Mouse (Mus musculus) bone marrow macrophage, adult 2 months (primary cell): ENCODE results near the gene Ak5. TPM values are rescaled to one million over a fixed set of nuclear protein-coding genes. Genes with fewer than 3 reads are reported as not detected.

Experiments used
- H3K27ac ChIP-seq: 2 replicates; pipeline ENCODE4 v1.5.1; 2012; ENCODE audit warnings: low read depth, low read length; ENCODE audit not compliant: insufficient read depth
- H3K4me1 ChIP-seq: 2 replicates; pipeline ENCODE4 v1.6.1; 2012; ENCODE audit warnings: low read length; ENCODE audit not compliant: control insufficient read depth, insufficient read depth
- H3K4me3 ChIP-seq: 2 replicates; pipeline ENCODE4 v1.5.1; 2012; ENCODE audit warnings: mild to moderate bottlenecking, low read length, moderate library complexity; ENCODE audit not compliant: insufficient read depth
- CTCF ChIP-seq: IDR thresholded peaks from 2 replicates; pipeline ENCODE4 v1.5.1; 2012; ENCODE audit warnings: low read depth, mild to moderate bottlenecking, low read length, moderate library complexity
- POLR2A ChIP-seq: IDR thresholded peaks from 2 replicates; pipeline ENCODE4 v1.6.1; 2012; ENCODE audit warnings: mild to moderate bottlenecking, low read depth, low read length, borderline replicate concordance
- polyA plus RNA-seq: library from polyadenylated mRNA; stranded (reverse); fragments of >200 nt; gene quantifications from 2 replicates; pipeline ENCODE4 v1.2.4, GENCODE M21; 2012; ENCODE audit not compliant: missing spikeins, insufficient read depth, insufficient read length

The Ak5 gene
- polyA plus RNA-seq, 1 experiment = not detected

DNA sequence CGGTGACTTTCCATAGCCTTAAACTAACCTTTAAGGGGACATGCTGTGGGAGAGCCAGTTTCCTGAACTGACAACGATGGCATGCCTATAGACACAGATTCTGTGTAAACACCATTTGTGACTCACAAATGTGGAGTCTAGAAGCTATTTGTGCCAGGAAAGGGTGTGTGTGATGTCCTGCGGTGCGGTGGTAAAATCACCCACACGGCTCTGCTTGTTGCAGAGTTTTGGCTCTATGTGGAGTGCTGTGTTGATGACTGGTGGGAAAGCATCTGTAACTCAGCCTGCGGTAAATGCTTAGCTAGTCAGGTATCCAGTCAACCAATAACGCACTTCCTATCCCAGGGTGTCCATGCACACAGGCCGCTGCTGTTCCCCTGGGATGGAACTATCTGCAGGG lies 160.3 kb downstream of the Ak5 start:
- peaks cover 5% of the 10 kb centered on the region for H3K4me1 ChIP-seq
- H3K27ac ChIP-seq = no peak overlapping the region
- no peak overlapping the region for H3K4me3 ChIP-seq
- TF ChIP-seq CTCF = no peak

GRCm38 (mm10) chr3:152498968-152499696 lies 169.0 kb downstream of the Ak5 start:
- no peak overlapping the region for H3K4me3 ChIP-seq
- no peak overlapping the region for H3K27ac ChIP-seq
- no peaks in the 10 kb centered on the region for H3K4me1 ChIP-seq
- TF ChIP-seq POLR2A (no peak), CTCF (no peak)

- no peak for TF ChIP-seq POLR2A
- TF ChIP-seq CTCF = no peak
- Histone ChIP-seq H3K27ac (no peak overlapping the region), H3K4me3 (no peak overlapping the region), H3K4me1 (no peaks in the 10 kb centered on the region)
These were observed 170.3 kb downstream of the Ak5 start for GRCm38 (mm10) chr3:152497842-152498241.

DNA sequence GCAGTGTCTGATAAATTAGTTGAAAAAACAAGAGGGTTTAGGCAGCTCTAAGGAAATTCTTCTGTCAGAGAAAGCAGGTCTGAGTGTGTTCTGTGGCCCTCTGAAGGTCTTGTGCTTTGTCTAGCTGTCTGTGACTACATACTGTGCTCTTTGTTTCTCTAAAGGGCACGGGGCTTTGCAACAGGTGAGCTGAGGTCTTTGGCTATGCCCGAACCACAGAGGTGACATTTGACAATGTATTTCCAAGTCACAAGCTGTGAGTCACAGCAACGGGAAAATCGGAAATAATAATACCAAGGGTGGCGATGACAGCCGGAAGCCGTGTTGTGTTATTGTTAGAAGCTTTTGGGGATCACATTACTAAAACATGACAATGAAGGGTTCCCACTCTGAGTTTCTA lies 171.1 kb downstream of the Ak5 start:
- Histone ChIP-seq H3K4me3 (no peak overlapping the region), H3K4me1 (no peaks in the 10 kb centered on the region), H3K27ac (no peak overlapping the region)
- no peak for TF ChIP-seq POLR2A
- TF ChIP-seq CTCF = no peak

GRCm38 (mm10) chr3:152495415-152495898 lies 172.7 kb downstream of the Ak5 start:
- no peak overlapping the region for H3K27ac ChIP-seq
- no peaks in the 10 kb centered on the region for H3K4me1 ChIP-seq
- H3K4me3 ChIP-seq = no peak overlapping the region
- TF ChIP-seq POLR2A = no peak
- no peak for TF ChIP-seq CTCF

GRCm38 (mm10) chr3:152494667-152495360 lies 173.3 kb downstream of the Ak5 start:
- no peak overlapping the region for H3K27ac ChIP-seq
- H3K4me1 ChIP-seq = no peaks in the 10 kb centered on the region
- TF ChIP-seq CTCF (no peak), POLR2A (no peak)
- H3K4me3 ChIP-seq = no peak overlapping the region

GRCm38 (mm10) chr3:152493813-152494212 lies 174.3 kb downstream of the Ak5 start:
- no peak overlapping the region for H3K27ac ChIP-seq
- H3K4me1 ChIP-seq = no peaks in the 10 kb centered on the region
- H3K4me3 ChIP-seq = no peak overlapping the region
- TF ChIP-seq CTCF (no peak), POLR2A (no peak)

DNA sequence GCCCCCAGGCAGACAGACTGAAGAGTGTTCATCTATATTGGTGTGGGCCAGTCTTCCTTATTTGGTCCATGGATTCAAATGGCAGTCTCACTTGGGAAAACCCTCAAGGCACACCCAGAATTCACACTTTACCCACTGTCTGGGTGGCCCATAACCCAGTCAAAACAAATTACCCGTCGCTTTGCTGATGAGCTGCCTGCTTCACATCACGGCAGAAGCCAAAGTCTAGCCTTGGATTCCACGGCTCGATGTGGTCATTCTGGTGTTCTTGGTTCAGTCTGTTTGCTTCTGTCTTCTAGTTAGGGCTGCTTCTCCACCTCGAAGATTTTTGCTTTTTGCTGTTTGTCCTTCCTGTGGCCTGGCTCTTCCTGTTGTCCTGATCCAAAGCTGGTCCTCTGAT lies 175.9 kb downstream of the Ak5 start:
- H3K4me3 ChIP-seq = no peak overlapping the region
- TF ChIP-seq CTCF = no peak
- no peak for TF ChIP-seq POLR2A
- no peaks in the 10 kb centered on the region for H3K4me1 ChIP-seq
- H3K27ac ChIP-seq = no peak overlapping the region

- Histone ChIP-seq H3K4me3 (no peak overlapping the region), H3K4me1 (no peaks in the 10 kb centered on the region), H3K27ac (no peak overlapping the region)
- TF ChIP-seq POLR2A (no peak), CTCF (no peak)
These were observed 177.7 kb downstream of the Ak5 start for GRCm38 (mm10) chr3:152490423-152490822.

DNA sequence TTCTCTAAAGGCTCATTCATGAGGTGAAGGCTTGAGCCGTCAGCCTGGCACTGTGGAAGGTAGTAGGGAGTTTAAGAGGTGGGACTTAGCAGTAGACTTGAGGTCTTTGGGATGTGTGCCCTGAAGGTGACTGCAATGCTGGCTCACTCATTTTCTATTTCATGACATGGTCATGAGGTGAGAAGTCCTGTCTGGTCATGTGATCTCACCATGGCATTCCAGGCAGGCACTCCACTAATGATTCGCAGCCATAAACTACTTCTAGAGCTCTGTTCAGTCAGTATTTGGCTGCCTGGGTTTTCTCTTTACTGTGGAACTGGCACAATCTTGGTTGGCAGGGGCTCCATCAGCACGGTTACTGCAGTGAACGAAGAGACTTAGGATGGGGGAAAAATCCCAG lies 179.2 kb downstream of the Ak5 start:
- no peak for TF ChIP-seq POLR2A
- no peak for TF ChIP-seq CTCF
- Histone ChIP-seq H3K4me3 (no peak overlapping the region), H3K4me1 (no peaks in the 10 kb centered on the region), H3K27ac (no peak overlapping the region)
